Mouse (Mus musculus) limb, embryonic 11.5 days (tissue): ENCODE measurements around the gene Fam71b. TPM values are rescaled to one million over a fixed set of nuclear protein-coding genes. Genes with fewer than 3 reads are reported as not detected.
"Not testable (repeated sequence)": the region's sequence is repeated elsewhere in the genome, so short reads cannot be mapped to it uniquely, and the experiment has no call there.

Source experiments
- ATAC-seq: fragments of 200-750 bp; cut with Nextera tagmentation; 2 replicates; pipeline ENCODE4 v1.8.0; 2017; ENCODE audit warnings: low read depth; ENCODE audit not compliant: insufficient number of reproducible peaks, low FRiP score, low TSS enrichment
- DNase-seq: peaks from one replicate; pipeline ENCODE4 v3.0.0-alpha.2; 2015; ENCODE audit warnings: low spot score
- H3K27ac ChIP-seq: fragments of 300-500 bp; sonication (generic); replicated peaks from 2 replicates; pipeline ENCODE4 v1.5.1; 2014; ENCODE audit warnings: low read depth, mild to moderate bottlenecking, low read length
- H3K27me3 ChIP-seq: fragments of 300-500 bp; sonication (generic); 2 replicates; pipeline ENCODE4 v1.6.1; 2014; ENCODE audit warnings: mild to moderate bottlenecking, low read length, mixed read lengths; ENCODE audit not compliant: control insufficient read depth, insufficient read depth
- H3K36me3 ChIP-seq: fragments of 300-500 bp; sonication (generic); 2 replicates; pipeline ENCODE4 v1.6.1; 2014; ENCODE audit warnings: mild to moderate bottlenecking, low read length, moderate library complexity, mixed read lengths; ENCODE audit not compliant: control insufficient read depth, insufficient read depth
- H3K4me1 ChIP-seq: fragments of 300-500 bp; sonication (generic); 2 replicates; pipeline ENCODE4 v1.6.1; 2014; ENCODE audit warnings: low read length, mixed read lengths; ENCODE audit not compliant: control insufficient read depth, insufficient read depth
- H3K4me2 ChIP-seq: fragments of 300-500 bp; sonication (generic); 2 replicates; pipeline ENCODE4 v1.6.1; 2014; ENCODE audit warnings: low read depth, mild to moderate bottlenecking, moderate library complexity; ENCODE audit not compliant: severe bottlenecking
- H3K4me3 ChIP-seq: fragments of 300-500 bp; sonication (generic); 2 replicates; pipeline ENCODE4 v1.5.1; 2014; ENCODE audit warnings: low read depth, low read length
- H3K9ac ChIP-seq: fragments of 300-500 bp; sonication (generic); 2 replicates; pipeline ENCODE4 v1.6.1; 2014; ENCODE audit warnings: mild to moderate bottlenecking, low read length
- H3K9me3 ChIP-seq: fragments of 300-500 bp; sonication (generic); 2 replicates; pipeline ENCODE4 v1.6.1; 2016; ENCODE audit warnings: low read length; ENCODE audit not compliant: control insufficient read depth
- WGBS: fragments of 180-500 bp; shearing (Covaris S2); extraction: QIAGEN DNeasy Blood & Tissue Kit; methylation state at CpG from one replicate; pipeline ENCODE4 v1.1.7; 2014; 5-methylcytosine and 5-hydroxymethylcytosine counted together
- polyA plus RNA-seq: library from polyadenylated mRNA; unstranded; fragments of >200 nt; fragmentation: Nextera tagmentation; extraction: Ambion mirVana; gene quantifications from 2 replicates; pipeline ENCODE4 v1.2.1, GENCODE M21; 2014

Fam71b gene
- polyA plus RNA-seq, 1 experiment from 2014 or later: not detected

- Histone ChIP-seq H3K27ac (no peak overlapping the region), H3K4me1 (no peaks in the 10 kb centered on the region), H3K36me3 (no peaks in the 10 kb centered on the region), H3K9ac (no peak overlapping the region), H3K4me3 (no peak overlapping the region), H3K4me2 (no peak overlapping the region), H3K27me3 (no peaks in the 10 kb centered on the region), H3K9me3 (no peaks in the 10 kb centered on the region)
- no peak for DNase-seq
- ATAC-seq: no peak
- WGBS: 82% methylated on average over 12 of the region's 12 CpGs
These were observed 5.2 kb downstream of the Fam71b start for GRCm38 (mm10) chr11:46401555-46401954.

- no peak for DNase-seq
These were observed 8.6 kb downstream of the Fam71b start for GRCm38 (mm10) chr11:46404986-46405385.

DNA sequence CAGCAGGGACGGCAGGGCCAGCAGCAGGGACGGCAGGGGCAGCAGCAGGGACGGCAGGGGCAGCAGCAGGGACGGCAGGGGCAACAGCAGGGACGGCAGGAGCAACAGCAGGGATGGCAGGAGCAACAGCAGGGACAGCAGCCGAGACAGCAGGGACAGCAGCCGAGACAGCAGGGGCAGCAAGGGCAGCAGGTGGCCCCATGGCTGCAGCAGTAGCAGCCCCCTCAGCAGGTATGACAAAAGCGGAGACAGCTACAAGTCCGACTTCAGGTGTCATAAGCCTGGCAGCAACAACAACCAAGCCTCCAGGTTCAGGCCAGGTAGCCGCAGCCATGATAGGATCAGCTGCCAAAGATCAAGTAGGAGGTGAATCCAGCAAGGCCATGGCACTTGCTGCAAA, 10.4 kb downstream of the Fam71b start:
- H3K36me3 ChIP-seq: no peaks in the 10 kb centered on the region
- no peaks in the 10 kb centered on the region for H3K27me3 ChIP-seq
- DNase-seq: no peak
- no peak overlapping the region for H3K4me3 ChIP-seq
- ATAC-seq: no peak
- no peaks in the 10 kb centered on the region for H3K9me3 ChIP-seq
- no peaks in the 10 kb centered on the region for H3K4me1 ChIP-seq
- no peak overlapping the region for H3K9ac ChIP-seq
- no peak overlapping the region for H3K4me2 ChIP-seq
- WGBS: 43% methylated on average over 10 of the region's 10 CpGs
- no peak overlapping the region for H3K27ac ChIP-seq

More at GRCm38 (mm10) chr11:46404986-46405385, 8.6 kb downstream of the Fam71b start:
- ATAC-seq: no peak
- H3K27ac ChIP-seq: no peak overlapping the region
- H3K9ac ChIP-seq: no peak overlapping the region
- H3K27me3 ChIP-seq: no peaks in the 10 kb centered on the region
- no peak overlapping the region for H3K4me2 ChIP-seq
- H3K4me3 ChIP-seq: no peak overlapping the region
- H3K36me3 ChIP-seq: no peaks in the 10 kb centered on the region
- H3K9me3 ChIP-seq: no peaks in the 10 kb centered on the region
- no peaks in the 10 kb centered on the region for H3K4me1 ChIP-seq
- 59% methylated on average over 16 of the region's 16 CpGs for WGBS

- Histone ChIP-seq H3K9me3 (no peaks in the 10 kb centered on the region), H3K27me3 (no peaks in the 10 kb centered on the region), H3K4me1 (no peaks in the 10 kb centered on the region), H3K4me2 (no peak overlapping the region), H3K4me3 (no peak overlapping the region), H3K9ac (no peak overlapping the region), H3K27ac (no peak overlapping the region), H3K36me3 (no peaks in the 10 kb centered on the region)
- ATAC-seq: no peak
- 46% methylated on average over 2 of the region's 2 CpGs for WGBS
- no peak for DNase-seq
These were observed 13.7 kb downstream of the Fam71b start for GRCm38 (mm10) chr11:46410018-46410563.

DNA sequence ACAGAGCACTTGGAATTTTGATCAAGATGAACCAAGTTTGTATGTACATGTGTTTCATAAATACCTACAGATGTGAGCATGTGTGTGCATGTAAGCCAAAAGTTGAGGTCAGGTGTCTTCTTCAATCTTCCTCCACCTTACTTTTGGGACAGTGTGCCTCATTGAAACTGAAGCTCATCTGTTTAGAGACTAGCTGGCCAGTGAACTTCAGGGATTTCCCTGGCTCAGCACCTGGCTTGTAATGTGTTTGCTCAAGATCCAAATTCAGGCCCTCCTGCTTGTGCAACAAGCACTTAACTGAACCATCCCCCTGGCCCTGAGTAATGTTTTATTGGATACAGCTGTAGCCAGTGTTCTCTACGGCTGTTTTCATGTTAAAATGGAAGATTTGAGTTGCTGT, 22.1 kb downstream of the Fam71b start:
- Histone ChIP-seq H3K4me1 (0 out of 2 replicates have a peak, but pooled peaks cover 3% of the 10 kb centered on the region), H3K9me3 (no peaks in the 10 kb centered on the region), H3K9ac (no peak overlapping the region), H3K36me3 (no peaks in the 10 kb centered on the region), H3K4me3 (no peak overlapping the region), H3K4me2 (no peak overlapping the region), H3K27me3 (no peaks in the 10 kb centered on the region), H3K27ac (peak overlapping the region; percentile 45; the same call in 1 of the 2 replicates)
- ATAC-seq (0 out of 2 replicates have a peak, but pooled peaks have one; percentile 26), DNase-seq (peak; percentile 46)
- WGBS: 20% methylated on average over 1 of the region's 1 CpGs

- Histone ChIP-seq H3K4me1 (0 out of 2 replicates have a peak, but pooled peaks cover 3% of the 10 kb centered on the region), H3K9ac (no peak overlapping the region), H3K9me3 (no peaks in the 10 kb centered on the region), H3K4me2 (no peak overlapping the region), H3K36me3 (no peaks in the 10 kb centered on the region), H3K27ac (peak overlapping the region; percentile 45; the same call in 1 of the 2 replicates), H3K27me3 (no peaks in the 10 kb centered on the region), H3K4me3 (no peak overlapping the region)
- 62% methylated on average over 5 of the region's 5 CpGs for WGBS
- DNase-seq (no peak), ATAC-seq (peak; percentile 26; the same call in 1 of the 2 replicates)
These were observed 22.5 kb downstream of the Fam71b start for GRCm38 (mm10) chr11:46418860-46419259.

DNA sequence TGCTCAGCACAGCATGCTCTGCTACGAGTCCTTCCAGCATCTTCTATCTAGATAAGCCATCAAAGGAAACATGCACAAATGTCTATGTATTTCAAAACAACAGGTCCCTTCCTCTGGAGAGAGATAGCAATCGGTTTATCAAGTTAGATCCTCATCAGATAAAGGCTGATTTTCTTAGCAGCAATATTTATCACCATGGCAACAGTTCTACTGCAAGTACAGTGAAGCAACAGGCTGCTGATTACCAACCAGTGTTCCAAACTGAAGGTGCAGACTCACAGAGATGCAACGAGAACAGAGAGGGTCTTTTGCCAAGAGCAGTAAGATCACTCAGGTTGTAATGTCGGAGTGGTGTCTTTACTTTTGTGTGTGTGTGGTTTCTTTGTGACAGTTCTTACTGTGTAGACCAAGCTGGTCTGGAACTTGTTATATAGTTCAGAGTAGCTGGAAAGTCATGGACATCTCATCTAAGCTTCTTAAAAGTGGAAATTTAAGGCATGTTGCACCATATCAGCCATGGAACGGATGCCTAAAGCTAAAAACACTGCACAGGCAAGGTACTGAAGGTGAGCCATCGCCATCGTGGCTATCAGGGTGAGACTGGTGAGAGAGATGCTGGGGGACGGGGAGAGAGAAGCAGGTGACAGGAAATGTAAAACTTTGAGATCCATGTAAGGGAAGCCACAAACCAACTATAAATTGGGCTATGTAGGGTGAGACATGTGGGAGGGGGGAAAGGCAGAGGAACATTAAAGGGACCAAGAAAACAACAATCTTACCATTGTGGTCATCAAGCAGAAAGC, 24.9 kb downstream of the Fam71b start:
- WGBS: 80% methylated on average over 8 of the region's 8 CpGs
- H3K9me3 ChIP-seq: no peaks in the 10 kb centered on the region
- H3K36me3 ChIP-seq: no peaks in the 10 kb centered on the region
- H3K9ac ChIP-seq: no peak overlapping the region
- H3K4me3 ChIP-seq: no peak overlapping the region
- DNase-seq: no peak
- no peak overlapping the region for H3K4me2 ChIP-seq
- 0 out of 2 replicates have a peak, but pooled peaks cover 3% of the 10 kb centered on the region for H3K4me1 ChIP-seq
- H3K27me3 ChIP-seq: no peaks in the 10 kb centered on the region
- ATAC-seq: no peak
- H3K27ac ChIP-seq: no peak overlapping the region

GRCm38 (mm10) chr11:46428131-46428530, 31.8 kb downstream of the Fam71b start:
- H3K4me2 ChIP-seq, H3K4me3 ChIP-seq, H3K27me3 ChIP-seq, DNase-seq, H3K4me1 ChIP-seq, H3K9me3 ChIP-seq, ATAC-seq, H3K27ac ChIP-seq, H3K36me3 ChIP-seq, H3K9ac ChIP-seq: not testable (repeated sequence)
- 49% methylated on average over 4 of the region's 4 CpGs for WGBS
